In genomic region chr12:85339947-85340346, GRCm38 (mm10) we compare ENCODE assay signal across 8 mouse cellular contexts. TPM values are rescaled to one million over a fixed set of nuclear protein-coding genes. Genes with fewer than 3 reads are reported as not detected.
A peak's percentile ranks its signal among the peaks of the same experiment; 100 is the strongest.
DNase-seq lines count a peak whose midpoint lies in the region; ATAC-seq and TF ChIP-seq lines count a peak whose summit lies in the region.

No protein-coding gene starts in this region.

- no peaks in the 10 kb centered on the region for H3K9me3 ChIP-seq in embryonic facial prominence, embryonic 15.5 days (replicated peaks)
- H3K9me3 ChIP-seq in intestine, embryonic 16.5 days (ENCODE audit: control insufficient read depth, low read length) = no peaks in the 10 kb centered on the region
- H3K9me3 ChIP-seq in stomach, embryonic 14.5 days (ENCODE audit: control insufficient read depth, low read depth, low read length) = no peaks in the 10 kb centered on the region

- H3K4me1 ChIP-seq in spleen, adult 2 months (ENCODE audit: control insufficient read depth, insufficient read depth, insufficient read length) = peaks cover 6% of the 10 kb centered on the region; the same call in 1 of the 2 replicates
- peaks cover 21% of the 10 kb centered on the region for H3K4me1 ChIP-seq in embryonic facial prominence, embryonic 15.5 days
- peaks cover 19% of the 10 kb centered on the region for H3K4me1 ChIP-seq in intestine, embryonic 16.5 days (ENCODE audit: control insufficient read depth, insufficient read depth, low read length)
- H3K4me1 ChIP-seq in stomach, embryonic 14.5 days (ENCODE audit: control insufficient read depth, insufficient read depth, low read length) = peaks cover 9% of the 10 kb centered on the region; the same call in 1 of the 2 replicates

- peak overlapping the region; percentile 51 for H3K27ac ChIP-seq in spleen, adult 2 months (ENCODE audit: insufficient read depth, low read length)
- no peak overlapping the region; the same call in 1 of the 2 replicates for H3K27ac ChIP-seq in embryonic facial prominence, embryonic 15.5 days (replicated peaks)
- no peak overlapping the region; the same call in 1 of the 2 replicates for H3K27ac ChIP-seq in intestine, embryonic 16.5 days (ENCODE audit: low read length)
- H3K27ac ChIP-seq in macrophage = peak overlapping the region; percentile 83
- H3K27ac ChIP-seq in stomach, embryonic 14.5 days (ENCODE audit: low read length) = no peak overlapping the region

- H3K4me2 ChIP-seq in embryonic facial prominence, embryonic 15.5 days (replicated peaks) = peak overlapping the region; percentile 60
- H3K4me2 ChIP-seq in intestine, embryonic 16.5 days (ENCODE audit: low read depth, low read length) = peak overlapping the region; percentile 67
- peak overlapping the region; percentile 59 for H3K4me2 ChIP-seq in stomach, embryonic 14.5 days (replicated peaks; ENCODE audit: low read depth, low read length)

- H3K27me3 ChIP-seq in spleen, adult 2 months (ENCODE audit: control insufficient read depth, insufficient read depth, low read length) = no peaks in the 10 kb centered on the region; the same call in 1 of the 2 replicates
- no peaks in the 10 kb centered on the region for H3K27me3 ChIP-seq in embryonic facial prominence, embryonic 15.5 days
- no peaks in the 10 kb centered on the region for H3K27me3 ChIP-seq in intestine, embryonic 16.5 days (replicated peaks; ENCODE audit: control insufficient read depth, insufficient read depth, low read length)
- no peaks in the 10 kb centered on the region for H3K27me3 ChIP-seq in stomach, embryonic 14.5 days (ENCODE audit: control insufficient read depth, insufficient read depth, low read length)

- WGBS in spleen, adult 2 months = 12% methylated on average over 4 of the region's 4 CpGs
- WGBS in embryonic facial prominence, embryonic 15.5 days = 39% methylated on average over 4 of the region's 4 CpGs
- WGBS in intestine, embryonic 16.5 days = 37% methylated on average over 4 of the region's 4 CpGs
- WGBS in macrophage (ENCODE audit: missing documents) = 0% methylated on average over 4 of the region's 4 CpGs
- WGBS in stomach, embryonic 14.5 days = 52% methylated on average over 4 of the region's 4 CpGs

- ATAC-seq in embryonic facial prominence, embryonic 15.5 days (ENCODE audit: insufficient number of reproducible peaks, low FRiP score, low TSS enrichment, low read depth) = no peak
- ATAC-seq in intestine, embryonic 16.5 days = no peak
- ATAC-seq in stomach, embryonic 14.5 days (ENCODE audit: insufficient number of reproducible peaks, insufficient read depth, low FRiP score, low read depth) = no peak

- H3K79me2 ChIP-seq in macrophage (ENCODE audit: inconsistent target) = peaks cover 66% of the 10 kb centered on the region

- DNase-seq in spleen, adult 2 months (ENCODE audit: low read depth in 1 of 2, low spot score in 2 of 2) = no peak
- DNase-seq in spleen, adult 12 weeks (ENCODE audit: low spot score) = no peak
- no peak for DNase-seq in layer of hippocampus, adult 9-10 months (ENCODE audit: low spot score)
- no peak for DNase-seq in layer of hippocampus, postnatal 36 days

- peak overlapping the region; percentile 19 for H3K4me3 ChIP-seq in spleen, adult 2 months (ENCODE audit: extremely low read depth, insufficient read depth, insufficient read length)
- H3K4me3 ChIP-seq in embryonic facial prominence, embryonic 15.5 days (replicated peaks) = peak overlapping the region; percentile 89
- peak overlapping the region; percentile 32 for H3K4me3 ChIP-seq in intestine, embryonic 16.5 days (ENCODE audit: low read length)
- H3K4me3 ChIP-seq in macrophage (ENCODE audit: inconsistent target) = peak overlapping the region; percentile 51
- peak overlapping the region; percentile 99 for H3K4me3 ChIP-seq in stomach, embryonic 14.5 days (ENCODE audit: low read depth, low read length)

- no peak overlapping the region for H3K9ac ChIP-seq in embryonic facial prominence, embryonic 15.5 days
- no peak overlapping the region for H3K9ac ChIP-seq in intestine, embryonic 16.5 days (ENCODE audit: low read depth, low read length)
- no peak overlapping the region for H3K9ac ChIP-seq in stomach, embryonic 14.5 days (replicated peaks; ENCODE audit: low read depth, low read length)

- TF ChIP-seq CTCF in spleen, adult 2 months (IDR thresholded peaks at IDR 0.05; ENCODE audit: extremely low read depth, insufficient read depth, insufficient read length, insufficient replicate concordance) = no peak

- no peak for TF ChIP-seq POLR2A in spleen, adult 2 months (IDR thresholded peaks at IDR 0.05; ENCODE audit: low read depth, low read length)

- H3K36me3 ChIP-seq in spleen, adult 2 months (ENCODE audit: control insufficient read depth, insufficient read depth, low read length) = peaks cover 10% of the 10 kb centered on the region
- H3K36me3 ChIP-seq in embryonic facial prominence, embryonic 15.5 days = peaks cover 26% of the 10 kb centered on the region
- H3K36me3 ChIP-seq in intestine, embryonic 16.5 days (ENCODE audit: control insufficient read depth, insufficient read depth, low read length) = no peaks in the 10 kb centered on the region
- peaks cover 18% of the 10 kb centered on the region; the same call in 1 of the 2 replicates for H3K36me3 ChIP-seq in macrophage (ENCODE audit: inconsistent target)
- peaks cover 18% of the 10 kb centered on the region for H3K36me3 ChIP-seq in stomach, embryonic 14.5 days (ENCODE audit: control insufficient read depth, insufficient read depth, low read length)

RNA-seq across cellular contexts. Expression of gene Nek9, which starts 0.8 kb away (rescaled TPM):
- polyA plus RNA-seq in spleen, adult 2 months (2012; rRNA removed) = 18.7 and 20.2 TPM in 2 replicates
- polyA plus RNA-seq in embryonic facial prominence, embryonic 15.5 days (2015; fragmentation: Nextera tagmentation; extraction: Ambion mirVana) = 23.9 and 25.4 TPM in 2 replicates
- 13.2 and 15.9 TPM in 2 replicates for polyA plus RNA-seq in intestine, embryonic 16.5 days (2015; fragmentation: Nextera tagmentation; extraction: Ambion mirVana)
- total RNA-seq in macrophage (2018; cell fraction: chromatin; rRNA removed) = 100 to 1,000 TPM in 7 of 26 experiments, 10 to 100 TPM in 19; 60.5 to 127 (median 89.8) TPM
- 10 to 100 TPM; 44.3 to 72.9 (median 60.3) TPM for total RNA-seq in macrophage (2018; cell fraction: cytosol; rRNA removed)
- total RNA-seq in macrophage (2018; cell fraction: nucleus; rRNA removed) = 10 to 100 TPM; 50.0 to 95.0 (median 69.6) TPM
- 40.7 to 65.1 TPM (median 55.7 TPM) in 3 replicates for polyA plus RNA-seq in macrophage (2018)
- polyA plus RNA-seq in stomach, embryonic 14.5 days (2014; fragmentation: Nextera tagmentation; extraction: Ambion mirVana) = 20.3 and 20.4 TPM in 2 replicates
- 10 to 100 TPM; 32.6 TPM for total RNA-seq in layer of hippocampus, postnatal 36 days (2021)

RNA-seq across cellular contexts. Expression of gene Tmed10, which starts 34.7 kb away (rescaled TPM):
- polyA plus RNA-seq in spleen, adult 2 months (2012; rRNA removed) = 93.3 and 133 TPM in 2 replicates
- 322 and 334 TPM in 2 replicates for polyA plus RNA-seq in embryonic facial prominence, embryonic 15.5 days (2015; fragmentation: Nextera tagmentation; extraction: Ambion mirVana)
- 346 and 352 TPM in 2 replicates for polyA plus RNA-seq in intestine, embryonic 16.5 days (2015; fragmentation: Nextera tagmentation; extraction: Ambion mirVana)
- total RNA-seq in macrophage (2018; cell fraction: chromatin; rRNA removed) = 10 to 100 TPM; 36.3 to 96.9 (median 66.9) TPM
- total RNA-seq in macrophage (2018; cell fraction: cytosol; rRNA removed) = 100 to 1,000 TPM; 295 to 447 (median 378) TPM
- total RNA-seq in macrophage (2018; cell fraction: nucleus; rRNA removed) = 100 to 1,000 TPM in 25 of 26 experiments, 10 to 100 TPM in 1; 64.6 to 378 (median 214) TPM
- polyA plus RNA-seq in macrophage (2018) = 317 to 419 TPM (median 387 TPM) in 3 replicates
- polyA plus RNA-seq in stomach, embryonic 14.5 days (2014; fragmentation: Nextera tagmentation; extraction: Ambion mirVana) = 386 and 405 TPM in 2 replicates
- total RNA-seq in layer of hippocampus, postnatal 36 days (2021) = 100 to 1,000 TPM; 162 to 167 TPM

RNA-seq across cellular contexts. Expression of gene Zc2hc1c, which starts 51.6 kb away (rescaled TPM):
- polyA plus RNA-seq in spleen, adult 2 months (2012; rRNA removed) = 0.28 and 0.33 TPM in 2 replicates
- polyA plus RNA-seq in embryonic facial prominence, embryonic 15.5 days (2015; fragmentation: Nextera tagmentation; extraction: Ambion mirVana) = 1.7 and 2.4 TPM in 2 replicates
- polyA plus RNA-seq in intestine, embryonic 16.5 days (2015; fragmentation: Nextera tagmentation; extraction: Ambion mirVana) = 1.5 TPM in 2 replicates
- total RNA-seq in macrophage (2018; cell fraction: chromatin; rRNA removed) = not detected
- not detected for total RNA-seq in macrophage (2018; cell fraction: cytosol; rRNA removed)
- total RNA-seq in macrophage (2018; cell fraction: nucleus; rRNA removed) = not detected
- polyA plus RNA-seq in macrophage (2018) = not detected in 3 replicates
- 2.0 and 2.8 TPM in 2 replicates for polyA plus RNA-seq in stomach, embryonic 14.5 days (2014; fragmentation: Nextera tagmentation; extraction: Ambion mirVana)
- total RNA-seq in layer of hippocampus, postnatal 36 days (2021) = 1 to 10 TPM; 1.0 to 1.2 TPM

RNA-seq across cellular contexts. Expression of gene Acyp1, which starts 51.7 kb away (rescaled TPM):
- polyA plus RNA-seq in spleen, adult 2 months (2012; rRNA removed) = 3.4 and 3.9 TPM in 2 replicates
- polyA plus RNA-seq in embryonic facial prominence, embryonic 15.5 days (2015; fragmentation: Nextera tagmentation; extraction: Ambion mirVana) = 50.8 and 60.2 TPM in 2 replicates
- 50.2 and 52.3 TPM in 2 replicates for polyA plus RNA-seq in intestine, embryonic 16.5 days (2015; fragmentation: Nextera tagmentation; extraction: Ambion mirVana)
- total RNA-seq in macrophage (2018; cell fraction: chromatin; rRNA removed) = 10 to 100 TPM in 1 of 26 experiments, 1 to 10 TPM in 14, not detected in 11; 1.5 to 10.6 (median 4.8) TPM
- total RNA-seq in macrophage (2018; cell fraction: cytosol; rRNA removed) = 10 to 100 TPM in 19 of 26 experiments, 1 to 10 TPM in 7; 7.7 to 20.3 (median 12.9) TPM
- 1 to 10 TPM in 24 of 26 experiments, not detected in 2; 1.2 to 9.1 (median 3.0) TPM for total RNA-seq in macrophage (2018; cell fraction: nucleus; rRNA removed)
- polyA plus RNA-seq in macrophage (2018) = 16.2 to 19.5 TPM (median 17.8 TPM) in 3 replicates
- 45.2 and 56.8 TPM in 2 replicates for polyA plus RNA-seq in stomach, embryonic 14.5 days (2014; fragmentation: Nextera tagmentation; extraction: Ambion mirVana)
- total RNA-seq in layer of hippocampus, postnatal 36 days (2021) = 10 to 100 TPM; 32.8 to 34.1 TPM

Comparison
In these comparisons a context has a peak if more than half of its experiments do, and no peak if none do; other contexts are left out.
1. H3K27ac ChIP-seq: peak in spleen, adult 2 months (single experiment) and macrophage (single experiment); none in embryonic facial prominence, embryonic 15.5 days (single experiment), intestine, embryonic 16.5 days (single experiment) and stomach, embryonic 14.5 days (single experiment).
2. H3K4me3 ChIP-seq: peak in every context shown above with its lines; median percentile 99 in stomach, embryonic 14.5 days; 89 in embryonic facial prominence, embryonic 15.5 days; 51 in macrophage; 32 in intestine, embryonic 16.5 days; 19 in spleen, adult 2 months.
3. Peak in every context shown above with its lines, with median percentiles within 50 percentile points of each other: H3K4me2 ChIP-seq.